Mouse (Mus musculus): ENCODE measurements at regions not wholly inside any gene's neighbourhood (a gene's known extent, or its start where the extent isn't known, plus 50 kb on each side); places are given as distances from the start of the nearest gene placed in this dataset.
"Not testable (repeated sequence)": the region's sequence is repeated elsewhere in the genome, so short reads cannot be mapped to it uniquely, and the experiment has no call there.

- DNase-seq (ENCODE audit: low spot score): no peak
Measured at GRCm38 (mm10) chrX:159072647-159073046, 137.5 kb upstream of the Rps6ka3 start.

- no peak for DNase-seq (ENCODE audit: low spot score)
Measured at GRCm38 (mm10) chrX:159073533-159073932, 136.6 kb upstream of the Rps6ka3 start.

- DNase-seq (ENCODE audit: low spot score): no peak
Measured at GRCm38 (mm10) chrX:159080508-159080907, 129.6 kb upstream of the Rps6ka3 start.

GRCm38 (mm10) chrX:159110651-159111050 is 99.5 kb upstream of the Rps6ka3 start:
- not testable (repeated sequence) for DNase-seq (ENCODE audit: low spot score)

GRCm38 (mm10) chrX:159116210-159116609 is 93.9 kb upstream of the Rps6ka3 start:
- DNase-seq (ENCODE audit: low spot score): no peak

- DNase-seq (ENCODE audit: low spot score): no peak
Measured at GRCm38 (mm10) chrX:159140554-159140953, 69.6 kb upstream of the Rps6ka3 start.

GRCm38 (mm10) chrX:159143278-159143677 is 66.8 kb upstream of the Rps6ka3 start:
- no peak for DNase-seq (ENCODE audit: low spot score)

GRCm38 (mm10) chrX:159144674-159145073 is 65.4 kb upstream of the Rps6ka3 start:
- DNase-seq (ENCODE audit: low spot score): no peak

- DNase-seq (ENCODE audit: low spot score): no peak
Measured at GRCm38 (mm10) chrX:159145212-159145611, 64.9 kb upstream of the Rps6ka3 start.

- no peak for DNase-seq (ENCODE audit: low spot score)
Measured at GRCm38 (mm10) chrX:159155786-159156185, 54.3 kb upstream of the Rps6ka3 start.

GRCm38 (mm10) chrX:159156976-159157375 is 53.1 kb upstream of the Rps6ka3 start:
- no peak for DNase-seq (ENCODE audit: low spot score)

- no peak for DNase-seq (ENCODE audit: low spot score)
Measured at GRCm38 (mm10) chrX:159159727-159160126, 50.4 kb upstream of the Rps6ka3 start.

Data from ovary, postnatal 36 days (tissue).